Mouse (Mus musculus): ENCODE measurements around the gene Olfr1489. TPM values are rescaled to one million over a fixed set of nuclear protein-coding genes. Genes with fewer than 3 reads are reported as not detected.
"Not testable (repeated sequence)": the region's sequence is repeated elsewhere in the genome, so short reads cannot be mapped to it uniquely, and the experiment has no call there.

Olfr1489 gene
- polyA plus RNA-seq (2016; fragmentation: Nextera tagmentation; extraction: Ambion mirVana) = not detected in 2 replicates

DNA sequence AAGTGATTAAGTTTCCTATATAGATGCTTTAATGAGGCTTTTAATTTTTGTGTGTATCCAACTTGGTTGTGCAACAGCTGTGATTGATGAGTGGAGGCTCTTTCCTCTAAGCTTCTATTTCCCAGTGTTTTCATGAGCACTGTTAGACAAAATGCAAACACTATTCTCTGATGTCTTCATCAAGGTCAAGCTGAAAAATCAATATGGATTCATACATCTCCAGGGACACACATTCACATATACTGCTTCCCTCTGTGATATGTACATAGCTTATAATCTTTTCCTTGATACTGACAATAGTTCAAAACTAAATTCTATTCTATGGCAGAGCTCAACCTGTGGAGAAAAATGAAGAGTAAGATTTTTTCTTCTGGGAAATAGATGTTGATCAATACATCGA lies at the start of gene Olfr1489:
TSS of gene Olfr1489 (plus strand) at position 301 of the 400 bp plus-strand sequence.
- Histone ChIP-seq H3K4me1 (no peaks in the 10 kb centered on the region), H3K36me3 (no peaks in the 10 kb centered on the region), H3K9ac (no peak within 1 kb of the TSS), H3K27ac (no peak within 1 kb of the TSS), H3K9me3 (replicated peaks) (no peaks in the 10 kb centered on the region), H3K4me2 (no peak within 1 kb of the TSS), H3K27me3 (replicated peaks) (no peaks in the 10 kb centered on the region), H3K4me3 (no peak within 1 kb of the TSS)
- 77% methylated on average over 1 of the region's 1 CpGs for WGBS (ENCODE audit: insufficient replicate concordance)
- ATAC-seq = no peak

DNA sequence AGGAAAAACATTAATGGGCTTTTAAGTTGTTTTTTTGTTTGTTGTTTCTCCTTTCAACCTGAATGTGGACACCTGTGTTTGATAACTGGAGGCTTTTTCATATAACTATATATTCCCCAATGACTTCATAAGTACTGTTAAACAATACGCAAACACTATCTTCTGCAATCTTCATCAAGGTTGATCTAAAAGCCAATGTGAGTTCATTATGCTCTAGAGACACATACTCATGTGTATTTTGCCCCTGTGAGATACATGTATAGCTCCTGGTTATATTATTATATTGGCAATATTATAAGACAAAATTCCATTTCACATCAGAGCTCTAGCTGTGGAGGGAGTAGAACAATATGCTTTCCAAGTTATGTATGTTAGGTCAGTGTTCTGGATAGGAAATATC lies 48.2 kb upstream of the Olfr1489 start, which contains the start of gene Olfr1484:
TSS of gene Olfr1484 (plus strand) at position 301 of the 400 bp plus-strand sequence.
- no peaks in the 10 kb centered on the region for H3K9me3 ChIP-seq (replicated peaks)
- WGBS (ENCODE audit: insufficient replicate concordance) = 69% methylated on average over 1 of the region's 1 CpGs
- H3K4me3 ChIP-seq = no peak within 1 kb of the TSS
- no peak within 1 kb of the TSS for H3K4me2 ChIP-seq
- no peaks in the 10 kb centered on the region for H3K36me3 ChIP-seq
- H3K27me3 ChIP-seq (replicated peaks) = no peaks in the 10 kb centered on the region
- ATAC-seq = no peak
- no peaks in the 10 kb centered on the region for H3K4me1 ChIP-seq
- no peak within 1 kb of the TSS for H3K9ac ChIP-seq
- no peak within 1 kb of the TSS for H3K27ac ChIP-seq

DNA sequence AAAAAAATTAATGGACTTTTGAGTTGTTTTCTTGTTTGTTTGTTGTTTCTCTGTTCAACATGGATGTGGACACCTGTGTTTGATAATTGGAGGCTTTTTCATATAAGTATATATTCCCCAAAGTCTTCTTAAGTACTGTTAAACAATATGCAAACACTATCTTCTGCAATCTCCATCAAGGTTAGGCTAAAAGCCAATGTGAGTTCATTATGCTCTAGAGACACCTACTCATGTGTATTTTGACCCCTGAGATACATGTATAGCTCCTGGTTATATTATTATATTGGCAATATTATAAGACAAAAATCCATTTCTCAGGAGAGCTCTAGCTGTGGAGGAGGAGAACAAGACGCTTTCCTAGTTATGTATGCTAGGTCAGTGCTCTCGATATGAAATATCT lies 14.3 kb upstream of the Olfr1489 start, which contains the start of gene Olfr1487:
TSS of gene Olfr1487 (plus strand) at position 301 of the 400 bp plus-strand sequence.
- H3K27me3 ChIP-seq (replicated peaks); H3K9ac ChIP-seq; H3K27ac ChIP-seq; H3K4me3 ChIP-seq; ATAC-seq; H3K36me3 ChIP-seq; H3K4me2 ChIP-seq; H3K9me3 ChIP-seq (replicated peaks); H3K4me1 ChIP-seq: not testable (repeated sequence)
- WGBS (ENCODE audit: insufficient replicate concordance) = 78% methylated on average over 2 of the region's 2 CpGs

DNA sequence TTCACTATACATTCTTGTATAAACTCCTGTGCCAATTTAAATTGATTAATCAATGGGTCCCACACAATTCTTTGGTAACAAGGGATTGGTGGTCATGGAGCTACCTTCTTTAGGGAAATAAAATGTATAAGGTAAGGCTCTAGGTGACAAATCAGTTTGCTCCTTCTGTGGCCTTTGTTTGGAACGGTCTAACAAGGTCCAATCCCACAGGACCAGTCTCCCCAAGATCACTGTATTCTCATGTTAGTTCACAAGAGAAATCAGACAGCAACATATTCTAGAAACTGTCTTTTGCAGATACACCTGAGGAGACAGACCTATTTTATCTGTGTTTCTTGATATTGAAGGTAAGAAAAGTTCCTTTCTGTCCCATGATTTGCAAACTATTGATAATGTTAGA lies 19.4 kb downstream of the Olfr1489 start, which contains the start of gene Olfr1490:
TSS of gene Olfr1490 (plus strand) at position 301 of the 400 bp plus-strand sequence.
- Histone ChIP-seq H3K4me3 (no peak within 1 kb of the TSS), H3K9me3 (replicated peaks) (no peaks in the 10 kb centered on the region), H3K36me3 (no peaks in the 10 kb centered on the region), H3K27ac (no peak within 1 kb of the TSS), H3K9ac (no peak within 1 kb of the TSS), H3K27me3 (replicated peaks) (no peaks in the 10 kb centered on the region), H3K4me2 (no peak within 1 kb of the TSS), H3K4me1 (no peaks in the 10 kb centered on the region)
- WGBS (ENCODE audit: insufficient replicate concordance) = 39% methylated on average over 1 of the region's 1 CpGs
- no peak for ATAC-seq

Small RNA genes within 50 kb of the gene (microRNA-seq; reads per million reads assigned to microRNA genes)
- gene Gm22323 (not detected), gene Gm23931 (not detected)

Other genes with a start within 250 kb of the Olfr1489 start
- not detected in 2 replicates for gene Olfr1469, start 223.8 kb upstream of the Olfr1489 start, polyA plus RNA-seq (2016; fragmentation: Nextera tagmentation; extraction: Ambion mirVana)
- gene Olfr1471, start 188.2 kb upstream of the Olfr1489 start, polyA plus RNA-seq (2016; fragmentation: Nextera tagmentation; extraction: Ambion mirVana) = not detected in 2 replicates
- gene Olfr1472, start 175.5 kb upstream of the Olfr1489 start, polyA plus RNA-seq (2016; fragmentation: Nextera tagmentation; extraction: Ambion mirVana) = not detected in 2 replicates
- not detected in 2 replicates for gene Olfr1474, start 162.1 kb upstream of the Olfr1489 start, polyA plus RNA-seq (2016; fragmentation: Nextera tagmentation; extraction: Ambion mirVana)
- not detected in 2 replicates for gene Olfr1475, start 151.4 kb upstream of the Olfr1489 start, polyA plus RNA-seq (2016; fragmentation: Nextera tagmentation; extraction: Ambion mirVana)
- not detected in 2 replicates for gene Olfr1477, start 131.1 kb upstream of the Olfr1489 start, polyA plus RNA-seq (2016; fragmentation: Nextera tagmentation; extraction: Ambion mirVana)
- gene Olfr1480, start 103.7 kb upstream of the Olfr1489 start, polyA plus RNA-seq (2016; fragmentation: Nextera tagmentation; extraction: Ambion mirVana) = not detected in 2 replicates
- not detected in 2 replicates for gene Olfr1484, start 48.1 kb upstream of the Olfr1489 start, polyA plus RNA-seq (2016; fragmentation: Nextera tagmentation; extraction: Ambion mirVana)
- gene Olfr1487, start 14.2 kb upstream of the Olfr1489 start, polyA plus RNA-seq (2016; fragmentation: Nextera tagmentation; extraction: Ambion mirVana) = not detected in 2 replicates
- gene Olfr1490, start 19.5 kb downstream of the Olfr1489 start, polyA plus RNA-seq (2016; fragmentation: Nextera tagmentation; extraction: Ambion mirVana) = not detected in 2 replicates
- not detected in 2 replicates for gene Olfr1491, start 65.6 kb downstream of the Olfr1489 start, polyA plus RNA-seq (2016; fragmentation: Nextera tagmentation; extraction: Ambion mirVana)
- not detected in 2 replicates for gene Olfr1493-ps1, start 91.7 kb downstream of the Olfr1489 start, polyA plus RNA-seq (2016; fragmentation: Nextera tagmentation; extraction: Ambion mirVana)
- gene Olfr1494, start 108.1 kb downstream of the Olfr1489 start, polyA plus RNA-seq (2016; fragmentation: Nextera tagmentation; extraction: Ambion mirVana) = not detected in 2 replicates
- gene Olfr1495, start 133.0 kb downstream of the Olfr1489 start, polyA plus RNA-seq (2016; fragmentation: Nextera tagmentation; extraction: Ambion mirVana) = not detected in 2 replicates
- not detected in 2 replicates for gene Olfr1496, start 146.3 kb downstream of the Olfr1489 start, polyA plus RNA-seq (2016; fragmentation: Nextera tagmentation; extraction: Ambion mirVana)
- gene Olfr1497, start 166.6 kb downstream of the Olfr1489 start, polyA plus RNA-seq (2016; fragmentation: Nextera tagmentation; extraction: Ambion mirVana) = not detected in 2 replicates
- gene Olfr1499, start 187.8 kb downstream of the Olfr1489 start, polyA plus RNA-seq (2016; fragmentation: Nextera tagmentation; extraction: Ambion mirVana) = not detected in 2 replicates
- gene Olfr1500, start 198.9 kb downstream of the Olfr1489 start, polyA plus RNA-seq (2016; fragmentation: Nextera tagmentation; extraction: Ambion mirVana) = not detected in 2 replicates
- not detected in 2 replicates for gene Olfr1501, start 219.1 kb downstream of the Olfr1489 start, polyA plus RNA-seq (2016; fragmentation: Nextera tagmentation; extraction: Ambion mirVana)
- gene Olfr1502, start 230.2 kb downstream of the Olfr1489 start, polyA plus RNA-seq (2016; fragmentation: Nextera tagmentation; extraction: Ambion mirVana) = not detected in 2 replicates